Mouse (Mus musculus): ENCODE results near the gene Entpd7. TPM values are rescaled to one million over a fixed set of nuclear protein-coding genes. Genes with fewer than 3 reads are reported as not detected.

Gene Entpd7
- polyA plus RNA-seq, 1 experiment from 2014 or later = 13.7 TPM

GRCm38 (mm10) chr19:43679474-43679981 lies 9.9 kb upstream of the Entpd7 start:
- ATAC-seq (ENCODE audit: insufficient number of reproducible peaks, low FRiP score, low TSS enrichment, low read depth) (no peak), DNase-seq (ENCODE audit: low spot score) (no peak)
- no peak overlapping the region for H3K9ac ChIP-seq (ENCODE audit: low read length)
- whole genome bisulfite sequencing = 84% methylated on average over 10 of the region's 10 CpGs
- H3K36me3 ChIP-seq (ENCODE audit: control insufficient read depth, insufficient read depth, low read length) = no peaks in the 10 kb centered on the region
- no peaks in the 10 kb centered on the region for H3K27me3 ChIP-seq (ENCODE audit: control insufficient read depth, insufficient read depth, low read length)
- no peak overlapping the region for H3K4me3 ChIP-seq (ENCODE audit: low read depth, low read length)
- no peak overlapping the region for H3K4me2 ChIP-seq (ENCODE audit: low read depth, severe bottlenecking)
- no peak overlapping the region for H3K27ac ChIP-seq (replicated peaks; ENCODE audit: low read depth, low read length)
- peaks cover 3% of the 10 kb centered on the region; the same call in 1 of the 2 replicates for H3K4me1 ChIP-seq (ENCODE audit: control insufficient read depth, insufficient read depth, low read length)
- no peaks in the 10 kb centered on the region for H3K9me3 ChIP-seq (ENCODE audit: control insufficient read depth, low read length)

DNA sequence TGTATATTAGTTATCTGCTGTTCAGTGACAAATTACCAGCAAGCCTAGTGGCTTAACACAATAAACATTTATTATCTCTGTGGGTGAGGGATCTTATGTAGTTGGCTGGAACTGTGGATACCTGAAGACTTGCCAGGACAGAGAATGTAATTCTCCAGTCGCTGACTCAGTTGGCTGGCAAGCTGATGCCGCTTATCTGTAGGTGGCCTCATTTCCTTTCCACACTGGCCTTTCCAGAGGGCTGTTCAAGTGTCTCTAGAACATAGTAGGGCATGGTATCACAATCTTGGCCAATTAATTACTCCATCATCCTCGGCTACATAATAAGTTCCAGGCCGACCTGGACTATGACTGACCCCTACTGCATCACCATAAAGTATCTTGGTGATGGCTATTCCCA lies 7.9 kb upstream of the Entpd7 start:
- Histone ChIP-seq H3K9me3 (ENCODE audit: control insufficient read depth, low read length) (no peaks in the 10 kb centered on the region), H3K4me1 (ENCODE audit: control insufficient read depth, insufficient read depth, low read length) (no peaks in the 10 kb centered on the region), H3K27ac (replicated peaks; ENCODE audit: low read depth, low read length) (no peak overlapping the region), H3K36me3 (ENCODE audit: control insufficient read depth, insufficient read depth, low read length) (no peaks in the 10 kb centered on the region), H3K9ac (ENCODE audit: low read length) (no peak overlapping the region), H3K4me3 (ENCODE audit: low read depth, low read length) (no peak overlapping the region), H3K4me2 (ENCODE audit: low read depth, severe bottlenecking) (no peak overlapping the region), H3K27me3 (ENCODE audit: control insufficient read depth, insufficient read depth, low read length) (no peaks in the 10 kb centered on the region)
- ATAC-seq (ENCODE audit: insufficient number of reproducible peaks, low FRiP score, low TSS enrichment, low read depth) (no peak), DNase-seq (ENCODE audit: low spot score) (no peak)
- 89% methylated on average over 4 of the region's 4 CpGs for WGBS

GRCm38 (mm10) chr19:43692815-43693214 lies 3.3 kb downstream of the Entpd7 start:
- no peaks in the 10 kb centered on the region for H3K9me3 ChIP-seq (ENCODE audit: control insufficient read depth, low read length)
- no peak overlapping the region for H3K27ac ChIP-seq (replicated peaks; ENCODE audit: low read depth, low read length)
- ATAC-seq (ENCODE audit: insufficient number of reproducible peaks, low FRiP score, low TSS enrichment, low read depth) (no peak), DNase-seq (ENCODE audit: low spot score) (no peak)
- no peak overlapping the region for H3K9ac ChIP-seq (ENCODE audit: low read length)
- H3K4me2 ChIP-seq (ENCODE audit: low read depth, severe bottlenecking) = no peak overlapping the region
- no peak overlapping the region for H3K4me3 ChIP-seq (ENCODE audit: low read depth, low read length)
- H3K27me3 ChIP-seq (ENCODE audit: control insufficient read depth, insufficient read depth, low read length) = no peaks in the 10 kb centered on the region; the same call in 1 of the 2 replicates
- H3K4me1 ChIP-seq (ENCODE audit: control insufficient read depth, insufficient read depth, low read length) = no peaks in the 10 kb centered on the region
- no peaks in the 10 kb centered on the region for H3K36me3 ChIP-seq (ENCODE audit: control insufficient read depth, insufficient read depth, low read length)
- WGBS = 93% methylated on average over 14 of the region's 14 CpGs

DNA sequence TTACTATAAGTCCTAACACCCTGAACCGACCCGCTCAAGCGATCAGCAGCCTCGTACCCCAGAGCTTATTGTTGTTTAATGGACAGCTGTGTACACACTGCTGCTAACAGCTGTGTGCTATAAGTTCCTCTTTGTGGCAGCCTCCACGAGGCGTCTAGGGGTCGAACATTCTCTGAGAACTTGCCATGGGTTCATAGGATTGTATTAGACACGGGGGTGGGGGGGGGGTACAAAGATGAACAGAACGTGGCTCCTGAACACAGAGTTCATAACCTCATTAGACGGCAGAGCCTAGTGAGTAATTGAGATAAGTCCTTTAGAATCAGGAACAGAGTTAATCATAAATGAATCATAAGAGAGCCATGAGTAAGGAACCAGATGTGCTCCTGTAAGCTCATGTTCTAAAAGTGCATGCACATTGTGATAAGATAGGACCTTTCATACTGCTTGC lies 6.1 kb downstream of the Entpd7 start:
- Histone ChIP-seq H3K9me3 (ENCODE audit: control insufficient read depth, low read length) (no peaks in the 10 kb centered on the region), H3K9ac (ENCODE audit: low read length) (no peak overlapping the region), H3K27ac (replicated peaks; ENCODE audit: low read depth, low read length) (no peak overlapping the region), H3K4me2 (ENCODE audit: low read depth, severe bottlenecking) (no peak overlapping the region), H3K4me1 (ENCODE audit: control insufficient read depth, insufficient read depth, low read length) (no peaks in the 10 kb centered on the region), H3K36me3 (ENCODE audit: control insufficient read depth, insufficient read depth, low read length) (no peaks in the 10 kb centered on the region; the same call in 1 of the 2 replicates), H3K4me3 (ENCODE audit: low read depth, low read length) (no peak overlapping the region), H3K27me3 (ENCODE audit: control insufficient read depth, insufficient read depth, low read length) (no peaks in the 10 kb centered on the region; the same call in 1 of the 2 replicates)
- DNase-seq (ENCODE audit: low spot score) = no peak
- no peak for ATAC-seq (ENCODE audit: insufficient number of reproducible peaks, low FRiP score, low TSS enrichment, low read depth)
- 78% methylated on average over 10 of the region's 10 CpGs for WGBS

- H3K4me3 ChIP-seq (ENCODE audit: low read depth, low read length) = no peak overlapping the region
- H3K9ac ChIP-seq (ENCODE audit: low read length) = no peak overlapping the region
- DNase-seq (ENCODE audit: low spot score) = no peak
- no peaks in the 10 kb centered on the region; the same call in 1 of the 2 replicates for H3K27me3 ChIP-seq (ENCODE audit: control insufficient read depth, insufficient read depth, low read length)
- no peaks in the 10 kb centered on the region for H3K9me3 ChIP-seq (ENCODE audit: control insufficient read depth, low read length)
- 93% methylated on average over 5 of the region's 5 CpGs for WGBS
- no peak overlapping the region for H3K27ac ChIP-seq (replicated peaks; ENCODE audit: low read depth, low read length)
- H3K4me1 ChIP-seq (ENCODE audit: control insufficient read depth, insufficient read depth, low read length) = no peaks in the 10 kb centered on the region
- peaks cover 2% of the 10 kb centered on the region; the same call in 1 of the 2 replicates for H3K36me3 ChIP-seq (ENCODE audit: control insufficient read depth, insufficient read depth, low read length)
- ATAC-seq (ENCODE audit: insufficient number of reproducible peaks, low FRiP score, low TSS enrichment, low read depth) = no peak
- H3K4me2 ChIP-seq (ENCODE audit: low read depth, severe bottlenecking) = no peak overlapping the region
Measured at GRCm38 (mm10) chr19:43697666-43698370, 8.3 kb downstream of the Entpd7 start.

GRCm38 (mm10) chr19:43699021-43699762 lies 9.7 kb downstream of the Entpd7 start:
- H3K27me3 ChIP-seq (ENCODE audit: control insufficient read depth, insufficient read depth, low read length) = no peaks in the 10 kb centered on the region; the same call in 1 of the 2 replicates
- H3K9ac ChIP-seq (ENCODE audit: low read length) = no peak overlapping the region
- no peak overlapping the region for H3K27ac ChIP-seq (replicated peaks; ENCODE audit: low read depth, low read length)
- H3K36me3 ChIP-seq (ENCODE audit: control insufficient read depth, insufficient read depth, low read length) = peaks cover 2% of the 10 kb centered on the region; the same call in 1 of the 2 replicates
- H3K4me1 ChIP-seq (ENCODE audit: control insufficient read depth, insufficient read depth, low read length) = no peaks in the 10 kb centered on the region
- 70% methylated on average over 11 of the region's 11 CpGs for WGBS
- ATAC-seq (ENCODE audit: insufficient number of reproducible peaks, low FRiP score, low TSS enrichment, low read depth) (no peak), DNase-seq (ENCODE audit: low spot score) (no peak)
- H3K9me3 ChIP-seq (ENCODE audit: control insufficient read depth, low read length) = no peaks in the 10 kb centered on the region
- H3K4me2 ChIP-seq (ENCODE audit: low read depth, severe bottlenecking) = no peak overlapping the region
- no peak overlapping the region for H3K4me3 ChIP-seq (ENCODE audit: low read depth, low read length)

DNA sequence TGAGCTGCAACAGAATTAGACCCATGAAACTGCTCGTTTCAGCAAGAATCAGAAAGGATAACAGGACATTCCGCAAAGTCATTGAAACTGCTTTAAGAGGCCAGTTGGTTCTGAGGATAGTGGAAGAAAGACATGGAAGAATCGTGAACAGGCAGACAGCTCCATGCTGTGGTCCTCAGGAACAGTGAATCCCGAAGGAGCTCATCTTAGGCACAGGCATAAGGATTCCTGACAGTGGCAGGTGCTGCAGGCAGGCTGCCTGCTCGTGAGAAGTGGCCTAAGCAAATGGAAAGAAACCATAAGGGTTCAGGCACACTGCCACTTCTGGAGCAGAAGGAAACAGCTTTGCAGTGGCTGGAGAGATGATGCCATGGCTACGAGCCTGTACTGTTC lies 10.3 kb downstream of the Entpd7 start:
- no peaks in the 10 kb centered on the region; the same call in 1 of the 2 replicates for H3K27me3 ChIP-seq (ENCODE audit: control insufficient read depth, insufficient read depth, low read length)
- no peak overlapping the region for H3K9ac ChIP-seq (ENCODE audit: low read length)
- peaks cover 3% of the 10 kb centered on the region; the same call in 1 of the 2 replicates for H3K36me3 ChIP-seq (ENCODE audit: control insufficient read depth, insufficient read depth, low read length)
- no peaks in the 10 kb centered on the region for H3K4me1 ChIP-seq (ENCODE audit: control insufficient read depth, insufficient read depth, low read length)
- ATAC-seq (ENCODE audit: insufficient number of reproducible peaks, low FRiP score, low TSS enrichment, low read depth) (no peak), DNase-seq (ENCODE audit: low spot score) (no peak)
- H3K4me2 ChIP-seq (ENCODE audit: low read depth, severe bottlenecking) = no peak overlapping the region
- no peaks in the 10 kb centered on the region for H3K9me3 ChIP-seq (ENCODE audit: control insufficient read depth, low read length)
- 79% methylated on average over 6 of the region's 6 CpGs for WGBS
- no peak overlapping the region for H3K4me3 ChIP-seq (ENCODE audit: low read depth, low read length)
- H3K27ac ChIP-seq (replicated peaks; ENCODE audit: low read depth, low read length) = no peak overlapping the region

- H3K4me2 ChIP-seq (ENCODE audit: low read depth, severe bottlenecking) = no peak overlapping the region
- H3K36me3 ChIP-seq (ENCODE audit: control insufficient read depth, insufficient read depth, low read length) = peaks cover 5% of the 10 kb centered on the region; the same call in 1 of the 2 replicates
- H3K9ac ChIP-seq (ENCODE audit: low read length) = no peak overlapping the region
- 92% methylated on average over 11 of the region's 11 CpGs for WGBS
- ATAC-seq (ENCODE audit: insufficient number of reproducible peaks, low FRiP score, low TSS enrichment, low read depth) = no peak
- DNase-seq (ENCODE audit: low spot score) = no peak
- no peak overlapping the region for H3K4me3 ChIP-seq (ENCODE audit: low read depth, low read length)
- H3K9me3 ChIP-seq (ENCODE audit: control insufficient read depth, low read length) = no peaks in the 10 kb centered on the region
- H3K27ac ChIP-seq (replicated peaks; ENCODE audit: low read depth, low read length) = no peak overlapping the region
- H3K27me3 ChIP-seq (ENCODE audit: control insufficient read depth, insufficient read depth, low read length) = no peaks in the 10 kb centered on the region
- H3K4me1 ChIP-seq (ENCODE audit: control insufficient read depth, insufficient read depth, low read length) = no peaks in the 10 kb centered on the region
Measured at GRCm38 (mm10) chr19:43704211-43704610, 14.7 kb downstream of the Entpd7 start.

All from limb, embryonic 11.5 days (tissue).